Mouse (Mus musculus) testis, adult 2 months (tissue): ENCODE results near the gene Alk. TPM values are rescaled to one million over a fixed set of nuclear protein-coding genes. Genes with fewer than 3 reads are reported as not detected.

ENCODE experiments used
- H3K27ac ChIP-seq: fragments of 200-500 bp; 2 replicates; pipeline ENCODE4 v1.5.1; 2012; ENCODE audit warnings: low read depth, low read length; ENCODE audit not compliant: control insufficient read depth, insufficient read depth
- H3K27me3 ChIP-seq: fragments of 200-500 bp; 2 replicates; pipeline ENCODE4 v1.6.1; 2012; ENCODE audit warnings: mild to moderate bottlenecking, low read length, moderate library complexity; ENCODE audit not compliant: control insufficient read depth, insufficient read depth
- H3K36me3 ChIP-seq: fragments of 200-500 bp; 2 replicates; pipeline ENCODE4 v1.6.1; 2012; ENCODE audit warnings: mild to moderate bottlenecking, low read length; ENCODE audit not compliant: control insufficient read depth, insufficient read depth
- H3K4me1 ChIP-seq: fragments of 200-500 bp; 2 replicates; pipeline ENCODE4 v1.6.1; 2012; ENCODE audit warnings: low read length; ENCODE audit not compliant: control insufficient read depth, insufficient read depth
- H3K4me3 ChIP-seq: fragments of 200-500 bp; 2 replicates; pipeline ENCODE4 v1.5.1; 2012; ENCODE audit warnings: low read depth, mild to moderate bottlenecking, low read length, moderate library complexity, mixed read lengths; ENCODE audit not compliant: control insufficient read depth
- CTCF ChIP-seq: fragments of 200-500 bp; IDR thresholded peaks from 2 replicates; pipeline ENCODE4 v1.5.1; 2012; ENCODE audit warnings: low read depth, mild to moderate bottlenecking, inconsistent platforms, low read length, moderate library complexity; ENCODE audit not compliant: control insufficient read depth, insufficient read depth, insufficient replicate concordance
- POLR2A ChIP-seq: fragments of 200-500 bp; IDR thresholded peaks from 2 replicates; pipeline ENCODE4 v1.6.1; 2012; ENCODE audit warnings: low read depth, mild to moderate bottlenecking, inconsistent platforms, low read length, moderate library complexity; ENCODE audit not compliant: control insufficient read depth
- polyA plus RNA-seq: library from polyadenylated mRNA; depleted of rRNA; stranded (reverse); fragments of >200 nt; gene quantifications from 2 replicates; pipeline ENCODE4 v1.2.3, GENCODE M21; 2012

Gene Alk
- polyA plus RNA-seq, 1 experiment: 0.54 TPM

DNA sequence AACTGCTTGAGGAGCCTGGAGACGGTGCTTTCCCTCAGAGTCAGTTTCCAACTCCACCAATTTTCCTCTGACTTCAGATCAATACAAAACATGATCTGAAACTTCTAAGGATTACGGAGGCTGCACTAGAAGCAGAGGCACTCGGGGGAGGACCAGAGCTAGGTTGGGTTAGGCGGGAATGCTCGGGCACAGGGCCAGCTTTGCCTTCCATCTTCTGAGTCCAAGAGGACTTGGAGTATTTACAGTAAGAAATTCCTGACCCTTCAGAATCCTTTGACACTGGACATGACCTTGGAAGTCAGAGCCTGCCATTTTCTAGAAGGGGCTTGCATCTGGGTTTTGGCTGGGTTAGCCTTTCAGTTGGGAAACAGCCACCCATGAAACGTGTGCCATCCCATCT, 536.3 kb downstream of the Alk start:
- no peaks in the 10 kb centered on the region for H3K4me1 ChIP-seq
- no peaks in the 10 kb centered on the region for H3K36me3 ChIP-seq
- no peak overlapping the region for H3K27ac ChIP-seq
- no peak overlapping the region for H3K4me3 ChIP-seq
- H3K27me3 ChIP-seq: no peaks in the 10 kb centered on the region
- TF ChIP-seq CTCF (no peak), POLR2A (no peak)

DNA sequence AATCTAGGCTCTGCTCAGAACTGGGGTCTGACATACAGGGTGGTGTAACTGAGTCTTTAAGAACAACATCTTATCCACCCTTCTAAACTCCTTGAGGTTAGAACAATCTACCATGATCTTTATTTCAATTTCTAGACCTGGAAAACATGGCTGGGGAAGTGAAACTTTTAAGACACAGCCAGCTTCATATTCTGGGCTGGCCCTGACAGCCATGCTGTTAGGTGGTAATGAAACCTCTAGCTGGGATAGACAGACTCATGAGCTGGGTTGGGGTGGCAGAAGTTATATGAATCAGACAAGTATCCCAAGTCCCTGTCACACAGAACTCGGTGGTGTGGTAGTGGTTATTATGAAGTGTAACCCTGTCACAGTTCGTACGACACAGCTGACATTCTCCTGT, 541.4 kb downstream of the Alk start:
- no peaks in the 10 kb centered on the region for H3K4me1 ChIP-seq
- no peak overlapping the region for H3K4me3 ChIP-seq
- H3K36me3 ChIP-seq: no peaks in the 10 kb centered on the region
- no peaks in the 10 kb centered on the region for H3K27me3 ChIP-seq
- TF ChIP-seq CTCF (no peak), POLR2A (no peak)
- H3K27ac ChIP-seq: no peak overlapping the region

DNA sequence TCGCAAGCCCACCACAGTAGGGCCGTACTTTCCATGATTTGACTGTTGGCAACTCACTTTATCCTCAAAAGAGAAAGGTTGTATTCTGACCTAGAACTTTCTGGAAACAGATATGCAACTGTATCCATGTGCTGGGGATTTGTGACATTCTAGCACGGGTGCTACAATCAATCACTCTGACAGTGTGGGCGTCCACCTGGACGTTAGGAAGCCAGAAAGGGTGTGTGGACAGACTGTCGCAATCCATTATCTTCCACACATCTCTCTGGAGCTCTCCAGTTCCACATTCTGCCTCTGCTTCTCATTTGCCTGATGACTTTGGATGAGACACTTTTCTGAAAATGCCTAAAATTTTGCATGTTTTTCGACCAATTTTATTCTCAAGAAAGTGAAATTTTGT, 545.1 kb downstream of the Alk start:
- no peak overlapping the region for H3K27ac ChIP-seq

DNA sequence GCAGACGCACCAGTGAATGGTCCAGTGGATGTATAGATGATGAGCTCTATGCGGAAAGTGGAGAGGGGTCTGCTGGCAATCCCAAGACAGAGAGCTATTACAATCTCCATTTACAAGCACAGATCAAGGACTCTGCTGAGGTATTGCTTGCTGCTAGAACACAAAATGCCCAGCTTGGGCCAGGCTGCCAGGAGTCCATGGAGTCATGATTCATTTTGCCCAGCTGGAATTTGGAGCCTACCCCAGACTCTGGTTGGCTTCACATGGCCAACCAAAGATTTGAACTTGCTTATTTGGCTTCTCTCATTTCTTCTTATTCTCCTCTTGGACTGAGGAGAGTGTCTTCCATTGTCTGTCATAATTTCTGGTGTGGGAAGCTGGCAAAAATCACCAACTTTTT, 558.8 kb downstream of the Alk start:
- Histone ChIP-seq H3K36me3 (no peaks in the 10 kb centered on the region), H3K4me1 (no peaks in the 10 kb centered on the region), H3K4me3 (no peak overlapping the region), H3K27me3 (no peaks in the 10 kb centered on the region), H3K27ac (no peak overlapping the region)
- no peak for TF ChIP-seq CTCF
- TF ChIP-seq POLR2A: no peak

More for the DNA sequence above, 545.1 kb downstream of the Alk start:
- Histone ChIP-seq H3K27me3 (no peaks in the 10 kb centered on the region), H3K36me3 (no peaks in the 10 kb centered on the region), H3K4me3 (no peak overlapping the region), H3K4me1 (no peaks in the 10 kb centered on the region)
- TF ChIP-seq POLR2A (no peak), CTCF (no peak)

DNA sequence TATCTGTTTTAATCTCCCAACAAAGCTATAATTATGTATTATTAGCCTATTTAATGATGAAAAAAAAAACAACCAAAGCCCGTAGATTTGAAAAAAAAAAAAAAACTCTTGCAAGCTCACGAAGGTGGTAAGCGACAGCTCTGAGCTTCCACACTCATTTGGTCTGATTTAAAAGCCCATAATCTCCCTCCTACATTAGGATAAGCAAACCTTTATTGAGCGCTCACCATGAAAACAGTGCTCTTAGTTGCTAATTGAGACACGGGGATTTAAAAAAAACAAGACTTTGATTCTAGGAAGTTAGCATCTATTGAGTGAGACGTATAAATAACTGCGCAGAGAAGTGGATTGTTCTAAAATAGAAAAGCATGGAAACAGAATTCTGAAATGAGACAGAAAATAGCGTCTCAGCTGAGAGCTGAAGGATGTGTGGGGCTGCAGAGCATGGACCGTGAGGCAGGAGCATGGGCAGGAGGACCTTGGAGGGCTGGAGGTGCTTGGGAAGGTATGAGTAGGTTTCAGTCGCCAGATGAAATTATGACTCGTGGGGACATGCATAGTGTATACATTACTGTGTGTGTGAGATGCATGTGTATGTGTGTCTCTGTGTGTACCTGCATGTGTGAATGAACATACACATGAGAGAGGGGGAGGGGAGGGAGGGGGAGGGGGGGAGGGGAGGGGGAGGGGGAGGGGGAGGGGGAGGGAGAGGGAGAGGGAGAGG, 560.6 kb downstream of the Alk start:
- TF ChIP-seq CTCF (no peak), POLR2A (no peak)

DNA sequence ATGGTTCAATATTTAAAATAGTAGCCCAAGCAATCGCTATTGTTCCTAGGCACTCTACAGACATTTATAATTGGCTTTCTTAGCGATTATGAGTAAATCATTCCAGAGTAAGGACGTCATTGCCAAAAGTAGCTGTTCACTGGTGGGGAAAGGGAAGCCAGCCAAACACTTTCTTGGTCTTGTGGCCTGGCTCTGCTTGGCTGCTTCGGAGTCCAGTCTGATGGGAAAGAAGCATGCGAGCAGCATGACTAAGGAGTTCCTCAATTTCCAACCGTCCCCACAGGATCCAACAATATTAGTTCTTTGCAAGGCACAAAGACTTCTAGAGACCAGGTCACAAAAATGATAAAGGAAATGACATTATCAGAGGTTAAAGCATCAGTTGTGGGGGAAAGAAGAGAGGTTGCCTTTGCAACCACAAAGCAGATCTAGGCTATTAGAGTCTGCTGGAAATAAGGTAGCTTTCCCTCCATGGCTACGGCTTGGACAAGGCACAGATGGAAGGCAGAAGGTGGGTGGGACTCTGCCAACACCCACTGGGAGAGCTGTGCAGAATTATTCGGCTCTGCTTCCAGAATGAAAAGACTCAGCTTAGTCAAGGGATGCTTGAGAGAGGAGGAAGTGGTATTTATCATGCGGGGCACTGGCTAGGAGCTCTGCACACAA, 561.3 kb downstream of the Alk start:
- no peak for TF ChIP-seq POLR2A
- TF ChIP-seq CTCF: no peak
- Histone ChIP-seq H3K4me1 (no peaks in the 10 kb centered on the region), H3K36me3 (no peaks in the 10 kb centered on the region), H3K27ac (no peak overlapping the region), H3K27me3 (no peaks in the 10 kb centered on the region), H3K4me3 (no peak overlapping the region)

More for the DNA sequence above, 560.6 kb downstream of the Alk start:
- Histone ChIP-seq H3K27ac (no peak overlapping the region), H3K4me3 (no peak overlapping the region), H3K36me3 (no peaks in the 10 kb centered on the region), H3K27me3 (no peaks in the 10 kb centered on the region), H3K4me1 (no peaks in the 10 kb centered on the region)

DNA sequence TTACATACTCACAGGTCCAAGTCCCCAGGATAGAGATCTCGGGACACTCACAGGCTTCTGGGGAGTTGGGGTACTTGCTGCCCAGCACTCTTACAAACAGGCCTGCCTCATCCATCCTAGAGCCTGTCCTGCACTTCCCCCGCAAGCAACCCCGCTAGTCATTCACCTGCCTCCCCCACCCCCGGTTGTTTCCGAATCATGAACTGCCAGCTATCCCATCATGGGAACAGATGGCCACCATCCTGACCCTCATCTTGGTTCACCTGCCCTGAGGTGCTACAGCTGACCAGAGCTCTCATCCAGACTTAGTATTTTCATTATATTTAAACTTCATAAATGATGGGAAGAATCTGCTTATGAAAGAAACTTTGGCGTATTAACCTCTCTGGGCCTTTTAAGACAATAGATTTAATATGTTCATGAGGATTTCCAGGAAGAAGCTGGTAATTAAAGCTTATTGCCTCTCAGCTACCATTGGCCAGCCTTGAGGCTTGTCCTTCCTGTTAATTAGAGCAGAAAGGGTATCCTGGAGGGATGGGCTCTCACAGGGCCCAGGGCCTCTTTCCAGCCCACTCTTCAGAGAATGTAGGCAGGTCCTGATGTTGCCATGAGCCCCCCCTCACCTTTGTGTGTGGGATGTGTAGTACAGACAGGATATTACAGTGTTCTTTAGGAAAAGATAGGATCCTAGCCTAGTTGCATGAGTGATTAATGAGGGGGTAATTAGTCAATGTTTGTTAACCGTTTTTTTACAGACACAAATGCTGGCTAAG, 565.1 kb downstream of the Alk start:
- Histone ChIP-seq H3K4me1 (no peaks in the 10 kb centered on the region), H3K36me3 (no peaks in the 10 kb centered on the region), H3K4me3 (no peak overlapping the region), H3K27me3 (no peaks in the 10 kb centered on the region), H3K27ac (no peak overlapping the region)
- no peak for TF ChIP-seq POLR2A
- TF ChIP-seq CTCF: no peak
